Mouse (Mus musculus) heart, embryonic 11.5 days (tissue): ENCODE results near the gene Shf. TPM values are rescaled to one million over a fixed set of nuclear protein-coding genes. Genes with fewer than 3 reads are reported as not detected.
"Not testable (repeated sequence)": the region's sequence is repeated elsewhere in the genome, so short reads cannot be mapped to it uniquely, and the experiment has no call there.

Experiments used
- ATAC-seq: fragments of 200-750 bp; cut with Nextera tagmentation; replicated peaks from 2 replicates; pipeline ENCODE4 v1.8.0; 2017; ENCODE audit warnings: moderate library complexity; ENCODE audit not compliant: insufficient number of reproducible peaks, low FRiP score, low TSS enrichment
- H3K27ac ChIP-seq: fragments of 300-500 bp; sonication (generic); 2 replicates; pipeline ENCODE4 v1.5.1; 2014; ENCODE audit warnings: mild to moderate bottlenecking, low read depth, low read length
- H3K27me3 ChIP-seq: fragments of 300-500 bp; sonication (generic); 2 replicates; pipeline ENCODE4 v1.6.1; 2014; ENCODE audit warnings: mild to moderate bottlenecking, low read length, mixed read lengths; ENCODE audit not compliant: control insufficient read depth, insufficient read depth
- H3K36me3 ChIP-seq: fragments of 300-500 bp; sonication (generic); 2 replicates; pipeline ENCODE4 v1.6.1; 2014; ENCODE audit warnings: mild to moderate bottlenecking, low read length, moderate library complexity, mixed read lengths; ENCODE audit not compliant: control insufficient read depth, insufficient read depth
- H3K4me1 ChIP-seq: fragments of 300-500 bp; sonication (generic); 2 replicates; pipeline ENCODE4 v1.6.1; 2014; ENCODE audit warnings: low read length; ENCODE audit not compliant: control insufficient read depth, insufficient read depth
- H3K4me2 ChIP-seq: fragments of 300-500 bp; sonication (generic); 2 replicates; pipeline ENCODE4 v1.6.1; 2014; ENCODE audit warnings: mild to moderate bottlenecking, moderate library complexity
- H3K4me3 ChIP-seq: fragments of 300-500 bp; sonication (generic); 2 replicates; pipeline ENCODE4 v1.5.1; 2014; ENCODE audit warnings: low read depth, low read length
- H3K9ac ChIP-seq: fragments of 300-500 bp; sonication (generic); 2 replicates; pipeline ENCODE4 v1.6.1; 2014; ENCODE audit warnings: mild to moderate bottlenecking, low read depth, low read length, moderate library complexity
- H3K9me3 ChIP-seq: fragments of 300-500 bp; sonication (generic); replicated peaks from 2 replicates; pipeline ENCODE4 v1.6.1; 2016; ENCODE audit warnings: low read length; ENCODE audit not compliant: control insufficient read depth
- WGBS: fragments of 180-500 bp; shearing (Covaris S2); extraction: QIAGEN DNeasy Blood & Tissue Kit; methylation state at CpG from one replicate; pipeline ENCODE4 v1.1.7; 2014; ENCODE audit not compliant: insufficient replicate concordance; 5-methylcytosine and 5-hydroxymethylcytosine counted together
- polyA plus RNA-seq: library from polyadenylated mRNA; unstranded; fragments of >200 nt; fragmentation: Nextera tagmentation; extraction: Ambion mirVana; gene quantifications from 2 replicates; pipeline ENCODE4 v1.2.1, GENCODE M21; 2014

Shf gene
- polyA plus RNA-seq, result 3.7 and 3.8 TPM in 2 replicates

- no peaks in the 10 kb centered on the region for H3K36me3 ChIP-seq
- WGBS, result under 1% methylated on average over 42 of the region's 54 CpGs
- peak within 1 kb of the TSS; percentile 77 for H3K4me3 ChIP-seq
- H3K9me3 ChIP-seq, result no peaks in the 10 kb centered on the region
- peak within 1 kb of the TSS; percentile 78 for H3K9ac ChIP-seq
- ATAC-seq, result peak; percentile 95
- no peak within 1 kb of the TSS for H3K27ac ChIP-seq
- peaks cover 10% of the 10 kb centered on the region for H3K27me3 ChIP-seq
- H3K4me1 ChIP-seq, result peaks cover 16% of the 10 kb centered on the region
- peak within 1 kb of the TSS; percentile 91 for H3K4me2 ChIP-seq
Measured at GRCm38 (mm10) chr2:122368995-122369739, at the start of gene Shf. Shf (minus strand) TSS chr2:122369162.

GRCm38 (mm10) chr2:122408928-122409327 lies 40.0 kb upstream of the Shf start:
- no peaks in the 10 kb centered on the region for H3K27me3 ChIP-seq
- ATAC-seq, result no peak
- no peaks in the 10 kb centered on the region for H3K9me3 ChIP-seq
- no peak overlapping the region for H3K27ac ChIP-seq
- H3K9ac ChIP-seq, result no peak overlapping the region
- H3K4me1 ChIP-seq, result no peaks in the 10 kb centered on the region
- no peaks in the 10 kb centered on the region for H3K36me3 ChIP-seq
- H3K4me2 ChIP-seq, result no peak overlapping the region
- 73% methylated on average over 7 of the region's 7 CpGs for WGBS
- H3K4me3 ChIP-seq, result no peak overlapping the region

- H3K4me3 ChIP-seq, result no peak overlapping the region
Measured at GRCm38 (mm10) chr2:122407607-122408006, 38.6 kb upstream of the Shf start.

GRCm38 (mm10) chr2:122396150-122396549 lies 27.2 kb upstream of the Shf start:
- 77% methylated on average over 1 of the region's 1 CpGs for WGBS
- Histone ChIP-seq H3K9ac (no peak overlapping the region), H3K27me3 (no peaks in the 10 kb centered on the region), H3K36me3 (no peaks in the 10 kb centered on the region), H3K4me1 (no peaks in the 10 kb centered on the region), H3K4me2 (no peak overlapping the region), H3K9me3 (no peaks in the 10 kb centered on the region), H3K4me3 (no peak overlapping the region), H3K27ac (no peak overlapping the region)
- ATAC-seq, result no peak

More at GRCm38 (mm10) chr2:122407607-122408006, 38.6 kb upstream of the Shf start:
- ATAC-seq, result no peak
- Histone ChIP-seq H3K36me3 (no peaks in the 10 kb centered on the region), H3K4me2 (no peak overlapping the region), H3K27ac (no peak overlapping the region), H3K9ac (no peak overlapping the region), H3K9me3 (no peaks in the 10 kb centered on the region), H3K4me1 (no peaks in the 10 kb centered on the region), H3K27me3 (no peaks in the 10 kb centered on the region)
- 67% methylated on average over 2 of the region's 2 CpGs for WGBS

GRCm38 (mm10) chr2:122387135-122387534 lies 18.2 kb upstream of the Shf start:
- not testable (repeated sequence) for H3K9me3 ChIP-seq, H3K4me3 ChIP-seq, H3K27me3 ChIP-seq, ATAC-seq, H3K9ac ChIP-seq, H3K4me2 ChIP-seq, H3K36me3 ChIP-seq, H3K4me1 ChIP-seq, H3K27ac ChIP-seq
- WGBS, result 82% methylated on average over 3 of the region's 3 CpGs

- ATAC-seq, result no peak
- Histone ChIP-seq H3K9ac (no peak overlapping the region), H3K27ac (no peak overlapping the region), H3K9me3 (no peaks in the 10 kb centered on the region), H3K27me3 (no peaks in the 10 kb centered on the region), H3K4me3 (no peak overlapping the region), H3K36me3 (no peaks in the 10 kb centered on the region), H3K4me1 (no peaks in the 10 kb centered on the region), H3K4me2 (no peak overlapping the region)
- 34% methylated on average over 3 of the region's 3 CpGs for WGBS
Measured at GRCm38 (mm10) chr2:122385095-122385494, 16.1 kb upstream of the Shf start.

GRCm38 (mm10) chr2:122382121-122382520 lies 13.2 kb upstream of the Shf start:
- 78% methylated on average over 6 of the region's 6 CpGs for WGBS
- no peak overlapping the region for H3K4me2 ChIP-seq
- ATAC-seq, result no peak
- H3K27me3 ChIP-seq, result no peaks in the 10 kb centered on the region
- H3K9ac ChIP-seq, result no peak overlapping the region
- no peaks in the 10 kb centered on the region for H3K36me3 ChIP-seq
- no peak overlapping the region for H3K4me3 ChIP-seq
- no peaks in the 10 kb centered on the region for H3K4me1 ChIP-seq
- no peak overlapping the region for H3K27ac ChIP-seq
- no peaks in the 10 kb centered on the region for H3K9me3 ChIP-seq

GRCm38 (mm10) chr2:122381329-122382103 lies 12.6 kb upstream of the Shf start:
- ATAC-seq, result no peak
- Histone ChIP-seq H3K27ac (no peak overlapping the region), H3K4me2 (no peak overlapping the region)

More at GRCm38 (mm10) chr2:122381329-122382103, 12.6 kb upstream of the Shf start:
- H3K9ac ChIP-seq, result no peak overlapping the region
- H3K9me3 ChIP-seq, result no peaks in the 10 kb centered on the region
- H3K4me3 ChIP-seq, result no peak overlapping the region
- no peaks in the 10 kb centered on the region for H3K4me1 ChIP-seq
- H3K36me3 ChIP-seq, result no peaks in the 10 kb centered on the region
- H3K27me3 ChIP-seq, result no peaks in the 10 kb centered on the region
- WGBS, result 61% methylated on average over 16 of the region's 16 CpGs
